Mouse (Mus musculus): ENCODE results near the gene Gtpbp4. TPM values are rescaled to one million over a fixed set of nuclear protein-coding genes. Genes with fewer than 3 reads are reported as not detected.

Gtpbp4 gene
- polyA plus RNA-seq, 2 experiments = 14.8 to 37.1 TPM

- ATAC-seq (ENCODE audit: insufficient read depth) (peak; percentile 55; the same call in 1 of the 2 replicates), DNase-seq (ENCODE audit: low read depth in 3 of 3, low spot score in 3 of 3) (no peak)
- Histone ChIP-seq H3K36me3 (replicated peaks; ENCODE audit: control insufficient read depth, insufficient read depth, low read depth) (no peaks in the 10 kb centered on the region), H3K9me3 (ENCODE audit: control insufficient read depth, low read length) (no peaks in the 10 kb centered on the region), H3K4me3 (ENCODE audit: insufficient read depth in 1 of 2, low read depth in 2 of 2, low read length in 2 of 2) (no peak overlapping the region), H3K27me3 (ENCODE audit: control insufficient read depth, insufficient read depth, low read length) (no peaks in the 10 kb centered on the region), H3K27ac (peak overlapping the region; percentile 88), H3K9ac (replicated peaks) (peak overlapping the region; percentile 38), H3K4me1 (replicated peaks; ENCODE audit: control insufficient read depth in 2 of 2, insufficient read depth in 2 of 2, low read length in 1 of 2) (peaks cover 49 to 51% of the 10 kb centered on the region in 2 experiments), H3K4me2 (ENCODE audit: low read depth) (peak overlapping the region; percentile 65)
- WGBS (ENCODE audit: insufficient replicate concordance) = 20% methylated on average over 4 of the region's 4 CpGs
- TF ChIP-seq CTCF (IDR thresholded peaks at IDR 0.05; ENCODE audit: low read depth) (no peak), EP300 (IDR thresholded peaks at IDR 0.05; ENCODE audit: low read depth) (no peak)
Observed at GRCm38 (mm10) chr13:9019713-9020112, 23.8 kb upstream of the Gtpbp4 start.

DNA sequence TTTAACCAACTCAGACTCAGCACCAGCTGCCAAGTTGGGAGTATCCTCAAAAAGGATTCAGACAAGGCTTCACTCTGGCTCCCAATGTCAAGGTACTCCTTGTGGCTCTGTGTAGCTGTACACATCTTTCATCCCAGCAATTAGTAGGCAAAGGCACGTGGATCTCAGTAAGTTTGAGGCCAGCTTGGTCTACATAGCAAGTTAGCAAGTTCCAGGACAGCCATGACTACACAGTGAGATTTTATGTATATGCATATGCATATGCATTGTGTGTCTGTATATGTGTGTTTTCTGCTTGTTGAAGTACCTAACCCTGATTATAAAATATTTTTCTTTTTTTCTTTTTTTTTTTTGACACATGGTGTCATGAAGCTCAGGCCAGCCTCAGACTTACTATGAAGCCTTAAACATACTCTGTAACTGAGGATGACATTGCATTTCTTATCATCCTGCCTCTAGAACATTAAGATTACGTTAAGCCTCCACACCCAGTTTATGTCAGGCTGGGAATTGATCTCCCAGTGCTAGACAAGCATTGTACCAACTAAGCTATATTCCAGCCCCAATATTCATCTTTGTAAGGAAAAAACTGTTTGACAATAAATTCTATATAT lies 23.2 kb upstream of the Gtpbp4 start:
- ATAC-seq (ENCODE audit: insufficient read depth) = peak; percentile 91
- H3K36me3 ChIP-seq (replicated peaks; ENCODE audit: control insufficient read depth, insufficient read depth, low read depth) = no peaks in the 10 kb centered on the region
- H3K9ac ChIP-seq (replicated peaks) = peak overlapping the region; percentile 47
- no peak overlapping the region for H3K4me3 ChIP-seq (ENCODE audit: insufficient read depth in 1 of 2, low read depth in 2 of 2, low read length in 2 of 2)
- H3K27me3 ChIP-seq (ENCODE audit: control insufficient read depth, insufficient read depth, low read length) = no peaks in the 10 kb centered on the region
- no peaks in the 10 kb centered on the region for H3K9me3 ChIP-seq (ENCODE audit: control insufficient read depth, low read length)
- peaks cover 55 to 58% of the 10 kb centered on the region in 2 experiments for H3K4me1 ChIP-seq (replicated peaks; ENCODE audit: control insufficient read depth in 2 of 2, insufficient read depth in 2 of 2, low read length in 1 of 2)
- TF ChIP-seq CTCF (IDR thresholded peaks at IDR 0.05; ENCODE audit: low read depth) = no peak
- TF ChIP-seq EP300 (IDR thresholded peaks at IDR 0.05; ENCODE audit: low read depth) = peak; percentile 48; the same call in 1 of the 2 replicates
- peak overlapping the region; percentile 88 for H3K27ac ChIP-seq
- peak; percentile 76 to 78 (median 76) for DNase-seq (ENCODE audit: low read depth in 3 of 3, low spot score in 3 of 3)
- 19% methylated on average over 2 of the region's 2 CpGs for WGBS (ENCODE audit: insufficient replicate concordance)
- peak overlapping the region; percentile 65 for H3K4me2 ChIP-seq (ENCODE audit: low read depth)

DNA sequence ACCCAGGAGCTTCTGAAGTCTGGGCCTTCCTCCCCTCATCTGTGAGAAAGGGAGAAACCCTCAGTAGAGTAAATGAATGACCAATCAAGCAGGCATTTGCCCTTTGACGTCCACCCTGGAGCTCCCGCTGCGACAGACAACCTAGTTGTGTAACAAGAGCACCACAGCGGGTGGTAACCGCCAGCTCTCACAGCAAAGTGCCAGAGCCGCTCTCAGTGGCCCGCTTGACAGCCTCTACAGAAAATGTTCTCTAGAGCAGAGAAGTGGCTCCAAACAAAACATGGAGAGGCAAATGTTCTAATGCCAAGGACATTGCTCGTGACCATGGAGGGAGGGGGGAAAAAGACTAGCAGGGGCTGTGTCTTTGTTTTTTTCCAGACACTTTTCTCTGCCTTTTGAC lies 21.3 kb upstream of the Gtpbp4 start:
- TF ChIP-seq EP300 (IDR thresholded peaks at IDR 0.05; ENCODE audit: low read depth) (no peak), CTCF (IDR thresholded peaks at IDR 0.05; ENCODE audit: low read depth) (no peak)
- H3K36me3 ChIP-seq (replicated peaks; ENCODE audit: control insufficient read depth, insufficient read depth, low read depth) = no peaks in the 10 kb centered on the region
- no peak for ATAC-seq (ENCODE audit: insufficient read depth)
- peaks cover 52 to 53% of the 10 kb centered on the region in 2 experiments for H3K4me1 ChIP-seq (replicated peaks; ENCODE audit: control insufficient read depth in 2 of 2, insufficient read depth in 2 of 2, low read length in 1 of 2)
- H3K9ac ChIP-seq (replicated peaks) = no peak overlapping the region
- H3K27ac ChIP-seq = no peak overlapping the region
- no peak overlapping the region for H3K4me3 ChIP-seq (ENCODE audit: insufficient read depth in 1 of 2, low read depth in 2 of 2, low read length in 2 of 2)
- H3K4me2 ChIP-seq (ENCODE audit: low read depth) = no peak overlapping the region
- 63% methylated on average over 8 of the region's 8 CpGs for WGBS (ENCODE audit: insufficient replicate concordance)
- H3K9me3 ChIP-seq (ENCODE audit: control insufficient read depth, low read length) = no peaks in the 10 kb centered on the region
- H3K27me3 ChIP-seq (ENCODE audit: control insufficient read depth, insufficient read depth, low read length) = no peaks in the 10 kb centered on the region
- no peak for DNase-seq (ENCODE audit: low read depth in 3 of 3, low spot score in 3 of 3)

DNA sequence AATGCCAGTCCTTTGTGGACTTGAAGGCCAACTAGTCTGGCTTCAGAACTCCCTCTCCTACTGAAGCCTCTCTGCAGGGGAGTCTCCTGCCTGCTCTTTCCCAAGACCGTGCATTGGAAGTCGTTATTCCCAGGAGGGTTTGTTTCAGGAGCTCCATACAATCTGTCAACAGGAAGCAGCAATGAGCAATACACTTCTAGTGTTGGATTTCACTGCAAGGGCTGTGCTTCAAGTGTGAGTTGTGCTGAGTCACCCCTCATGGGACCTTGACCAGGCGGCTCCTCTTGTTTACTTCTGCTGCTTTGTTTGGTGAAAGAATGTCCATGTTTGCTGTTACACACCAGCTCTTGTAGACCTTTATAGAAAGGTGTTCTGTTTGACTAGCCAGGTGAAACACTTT lies 18.5 kb upstream of the Gtpbp4 start:
- 20% methylated on average over 3 of the region's 3 CpGs for WGBS (ENCODE audit: insufficient replicate concordance)
- H3K36me3 ChIP-seq (replicated peaks; ENCODE audit: control insufficient read depth, insufficient read depth, low read depth) = no peaks in the 10 kb centered on the region
- DNase-seq (ENCODE audit: low read depth in 3 of 3, low spot score in 3 of 3) = peak; percentile 62 to 64 (median 63)
- peak; percentile 55; the same call in 1 of the 2 replicates for ATAC-seq (ENCODE audit: insufficient read depth)
- peak overlapping the region; percentile 31 for H3K4me2 ChIP-seq (ENCODE audit: low read depth)
- peak overlapping the region; percentile 50 for H3K9ac ChIP-seq (replicated peaks)
- no peak for TF ChIP-seq EP300 (IDR thresholded peaks at IDR 0.05; ENCODE audit: low read depth)
- no peak for TF ChIP-seq CTCF (IDR thresholded peaks at IDR 0.05; ENCODE audit: low read depth)
- H3K4me1 ChIP-seq (replicated peaks; ENCODE audit: control insufficient read depth in 2 of 2, insufficient read depth in 2 of 2, low read length in 1 of 2) = peaks cover 34 to 35% of the 10 kb centered on the region in 2 experiments
- H3K27me3 ChIP-seq (ENCODE audit: control insufficient read depth, insufficient read depth, low read length) = no peaks in the 10 kb centered on the region
- H3K9me3 ChIP-seq (ENCODE audit: control insufficient read depth, low read length) = no peaks in the 10 kb centered on the region
- H3K4me3 ChIP-seq (ENCODE audit: insufficient read depth in 1 of 2, low read depth in 2 of 2, low read length in 2 of 2) = no peak overlapping the region
- peak overlapping the region; percentile 77 for H3K27ac ChIP-seq

GRCm38 (mm10) chr13:9013483-9013882 lies 17.6 kb upstream of the Gtpbp4 start:
- no peak overlapping the region; the same call in 1 of the 2 replicates for H3K27ac ChIP-seq

More at GRCm38 (mm10) chr13:9013483-9013882, 17.6 kb upstream of the Gtpbp4 start:
- WGBS (ENCODE audit: insufficient replicate concordance) = 79% methylated on average over 1 of the region's 1 CpGs
- no peak overlapping the region for H3K4me3 ChIP-seq (ENCODE audit: insufficient read depth in 1 of 2, low read depth in 2 of 2, low read length in 2 of 2)
- no peaks in the 10 kb centered on the region for H3K9me3 ChIP-seq (ENCODE audit: control insufficient read depth, low read length)
- H3K9ac ChIP-seq (replicated peaks) = no peak overlapping the region
- ATAC-seq (ENCODE audit: insufficient read depth) (no peak), DNase-seq (ENCODE audit: low read depth in 3 of 3, low spot score in 3 of 3) (no peak)
- no peak overlapping the region for H3K4me2 ChIP-seq (ENCODE audit: low read depth)
- H3K4me1 ChIP-seq (replicated peaks; ENCODE audit: control insufficient read depth in 2 of 2, insufficient read depth in 2 of 2, low read length in 1 of 2) = peaks cover 24 to 29% of the 10 kb centered on the region in 2 experiments
- no peaks in the 10 kb centered on the region for H3K36me3 ChIP-seq (replicated peaks; ENCODE audit: control insufficient read depth, insufficient read depth, low read depth)
- no peaks in the 10 kb centered on the region for H3K27me3 ChIP-seq (ENCODE audit: control insufficient read depth, insufficient read depth, low read length)
- TF ChIP-seq EP300 (IDR thresholded peaks at IDR 0.05; ENCODE audit: low read depth) = no peak
- no peak for TF ChIP-seq CTCF (IDR thresholded peaks at IDR 0.05; ENCODE audit: low read depth)
